Mouse (Mus musculus): Measurements from ENCODE around the gene Phactr1. TPM values are rescaled to one million over a fixed set of nuclear protein-coding genes. Genes with fewer than 3 reads are reported as not detected.

The Phactr1 gene
- total and polyA plus RNA-seq, 3 experiments = 0.11 TPM; not detected in 2

GRCm38 (mm10) chr13:42956327-42956726 is 275.9 kb downstream of the Phactr1 start:
- Histone ChIP-seq H3K27me3 (ENCODE audit: insufficient read depth, low read length) (no peaks in the 10 kb centered on the region; the same call in 1 of the 2 replicates), H3K36me3 (replicated peaks) (no peaks in the 10 kb centered on the region), H3K9me3 (replicated peaks) (no peaks in the 10 kb centered on the region), H3K4me1 (ENCODE audit: insufficient read depth, low read depth, low read length) (no peaks in the 10 kb centered on the region), H3K4me3 (ENCODE audit: low read depth, low read length) (no peak overlapping the region)
- DNase-seq (ENCODE audit: low spot score) (no peak), ATAC-seq (ENCODE audit: extremely low read depth, insufficient number of reproducible peaks, low FRiP score, poor library complexity, severe bottlenecking) (no peak)
- no peak for TF ChIP-seq POLR2AphosphoS5 (IDR thresholded peaks at IDR 0.05; ENCODE audit: insufficient replicate concordance, low read depth, low read length)
- no peak for TF ChIP-seq GATA2 (IDR thresholded peaks at IDR 0.05; ENCODE audit: borderline replicate concordance, low read depth, low read length)
- no peak for TF ChIP-seq TAL1 (conservative IDR thresholded peaks at IDR 0.05; ENCODE audit: low read depth, low read length)
- TF ChIP-seq GATA1 (IDR thresholded peaks at IDR 0.05; ENCODE audit: borderline replicate concordance, low read length) = no peak
- no peak for TF ChIP-seq CTCF (IDR thresholded peaks at IDR 0.05; ENCODE audit: low read depth, low read length)

GRCm38 (mm10) chr13:42957856-42958255 is 277.4 kb downstream of the Phactr1 start:
- DNase-seq (ENCODE audit: low spot score) = no peak
- no peak for ATAC-seq (ENCODE audit: extremely low read depth, insufficient number of reproducible peaks, low FRiP score, poor library complexity, severe bottlenecking)

GRCm38 (mm10) chr13:42958867-42959266 is 278.4 kb downstream of the Phactr1 start:
- Histone ChIP-seq H3K36me3 (replicated peaks) (no peaks in the 10 kb centered on the region), H3K4me1 (ENCODE audit: insufficient read depth, low read depth, low read length) (no peaks in the 10 kb centered on the region), H3K27me3 (ENCODE audit: insufficient read depth, low read length) (no peaks in the 10 kb centered on the region; the same call in 1 of the 2 replicates), H3K4me3 (ENCODE audit: low read depth, low read length) (no peak overlapping the region), H3K9me3 (replicated peaks) (no peaks in the 10 kb centered on the region)
- TF ChIP-seq GATA1 (IDR thresholded peaks at IDR 0.05; ENCODE audit: borderline replicate concordance, low read length) = no peak
- no peak for DNase-seq (ENCODE audit: low spot score)
- ATAC-seq (ENCODE audit: extremely low read depth, insufficient number of reproducible peaks, low FRiP score, poor library complexity, severe bottlenecking) = no peak

More at GRCm38 (mm10) chr13:42957856-42958255, 277.4 kb downstream of the Phactr1 start:
- Histone ChIP-seq H3K27me3 (ENCODE audit: insufficient read depth, low read length) (no peaks in the 10 kb centered on the region; the same call in 1 of the 2 replicates), H3K36me3 (replicated peaks) (no peaks in the 10 kb centered on the region), H3K9me3 (replicated peaks) (no peaks in the 10 kb centered on the region), H3K4me1 (ENCODE audit: insufficient read depth, low read depth, low read length) (no peaks in the 10 kb centered on the region), H3K4me3 (ENCODE audit: low read depth, low read length) (no peak overlapping the region)
- TF ChIP-seq POLR2AphosphoS5 (IDR thresholded peaks at IDR 0.05; ENCODE audit: insufficient replicate concordance, low read depth, low read length) (no peak), GATA2 (IDR thresholded peaks at IDR 0.05; ENCODE audit: borderline replicate concordance, low read depth, low read length) (no peak), GATA1 (IDR thresholded peaks at IDR 0.05; ENCODE audit: borderline replicate concordance, low read length) (no peak), TAL1 (conservative IDR thresholded peaks at IDR 0.05; ENCODE audit: low read depth, low read length) (no peak), CTCF (IDR thresholded peaks at IDR 0.05; ENCODE audit: low read depth, low read length) (no peak)

- Histone ChIP-seq H3K27me3 (ENCODE audit: insufficient read depth, low read length) (no peaks in the 10 kb centered on the region), H3K9me3 (replicated peaks) (no peaks in the 10 kb centered on the region), H3K4me1 (ENCODE audit: insufficient read depth, low read depth, low read length) (no peaks in the 10 kb centered on the region), H3K4me3 (ENCODE audit: low read depth, low read length) (no peak overlapping the region), H3K36me3 (replicated peaks) (no peaks in the 10 kb centered on the region)
- no peak for ATAC-seq (ENCODE audit: extremely low read depth, insufficient number of reproducible peaks, low FRiP score, poor library complexity, severe bottlenecking)
- no peak for DNase-seq (ENCODE audit: low spot score)
- TF ChIP-seq GATA2 (IDR thresholded peaks at IDR 0.05; ENCODE audit: borderline replicate concordance, low read depth, low read length) = no peak
Measured at GRCm38 (mm10) chr13:42961561-42961960, 281.1 kb downstream of the Phactr1 start.

- TF ChIP-seq CTCF (IDR thresholded peaks at IDR 0.05; ENCODE audit: low read depth, low read length) = no peak
- no peak for TF ChIP-seq GATA2 (IDR thresholded peaks at IDR 0.05; ENCODE audit: borderline replicate concordance, low read depth, low read length)
- no peak for TF ChIP-seq TAL1 (conservative IDR thresholded peaks at IDR 0.05; ENCODE audit: low read depth, low read length)
- no peak for TF ChIP-seq GATA1 (IDR thresholded peaks at IDR 0.05; ENCODE audit: borderline replicate concordance, low read length)
- no peak for TF ChIP-seq POLR2AphosphoS5 (IDR thresholded peaks at IDR 0.05; ENCODE audit: insufficient replicate concordance, low read depth, low read length)
- Histone ChIP-seq H3K36me3 (replicated peaks) (no peaks in the 10 kb centered on the region), H3K27me3 (ENCODE audit: insufficient read depth, low read length) (no peaks in the 10 kb centered on the region), H3K4me3 (ENCODE audit: low read depth, low read length) (no peak overlapping the region), H3K4me1 (ENCODE audit: insufficient read depth, low read depth, low read length) (no peaks in the 10 kb centered on the region), H3K9me3 (replicated peaks) (no peaks in the 10 kb centered on the region)
- no peak for ATAC-seq (ENCODE audit: extremely low read depth, insufficient number of reproducible peaks, low FRiP score, poor library complexity, severe bottlenecking)
- DNase-seq (ENCODE audit: low spot score) = no peak
Measured at GRCm38 (mm10) chr13:42968537-42968936, 288.1 kb downstream of the Phactr1 start.

GRCm38 (mm10) chr13:42973561-42973960 is 293.1 kb downstream of the Phactr1 start:
- H3K4me1 ChIP-seq (ENCODE audit: insufficient read depth, low read depth, low read length) = no peaks in the 10 kb centered on the region
- H3K36me3 ChIP-seq (replicated peaks) = no peaks in the 10 kb centered on the region
- DNase-seq (ENCODE audit: low spot score) = no peak
- no peak for TF ChIP-seq GATA1 (IDR thresholded peaks at IDR 0.05; ENCODE audit: borderline replicate concordance, low read length)
- no peak for TF ChIP-seq CTCF (IDR thresholded peaks at IDR 0.05; ENCODE audit: low read depth, low read length)
- no peak for TF ChIP-seq GATA2 (IDR thresholded peaks at IDR 0.05; ENCODE audit: borderline replicate concordance, low read depth, low read length)
- H3K27me3 ChIP-seq (ENCODE audit: insufficient read depth, low read length) = no peaks in the 10 kb centered on the region
- no peaks in the 10 kb centered on the region for H3K9me3 ChIP-seq (replicated peaks)
- no peak overlapping the region for H3K4me3 ChIP-seq (ENCODE audit: low read depth, low read length)
- ATAC-seq (ENCODE audit: extremely low read depth, insufficient number of reproducible peaks, low FRiP score, poor library complexity, severe bottlenecking) = no peak

- Histone ChIP-seq H3K9me3 (replicated peaks) (no peaks in the 10 kb centered on the region), H3K4me1 (ENCODE audit: insufficient read depth, low read depth, low read length) (no peaks in the 10 kb centered on the region), H3K36me3 (replicated peaks) (no peaks in the 10 kb centered on the region), H3K4me3 (ENCODE audit: low read depth, low read length) (no peak overlapping the region), H3K27me3 (ENCODE audit: insufficient read depth, low read length) (no peaks in the 10 kb centered on the region)
- TF ChIP-seq POLR2AphosphoS5 (IDR thresholded peaks at IDR 0.05; ENCODE audit: insufficient replicate concordance, low read depth, low read length) (no peak), TAL1 (conservative IDR thresholded peaks at IDR 0.05; ENCODE audit: low read depth, low read length) (no peak), GATA2 (IDR thresholded peaks at IDR 0.05; ENCODE audit: borderline replicate concordance, low read depth, low read length) (no peak), CTCF (IDR thresholded peaks at IDR 0.05; ENCODE audit: low read depth, low read length) (no peak), GATA1 (IDR thresholded peaks at IDR 0.05; ENCODE audit: borderline replicate concordance, low read length) (no peak)
- DNase-seq (ENCODE audit: low spot score) (no peak), ATAC-seq (ENCODE audit: extremely low read depth, insufficient number of reproducible peaks, low FRiP score, poor library complexity, severe bottlenecking) (no peak)
Measured at GRCm38 (mm10) chr13:42973961-42974360, 293.5 kb downstream of the Phactr1 start.
